Mouse (Mus musculus): ENCODE results near the gene Wdr11. TPM values are rescaled to one million over a fixed set of nuclear protein-coding genes. Genes with fewer than 3 reads are reported as not detected.

Gene Wdr11
- polyA plus RNA-seq (2012; ENCODE audit: low replicate concordance) = 0.89 and 5.5 TPM in 2 replicates

DNA sequence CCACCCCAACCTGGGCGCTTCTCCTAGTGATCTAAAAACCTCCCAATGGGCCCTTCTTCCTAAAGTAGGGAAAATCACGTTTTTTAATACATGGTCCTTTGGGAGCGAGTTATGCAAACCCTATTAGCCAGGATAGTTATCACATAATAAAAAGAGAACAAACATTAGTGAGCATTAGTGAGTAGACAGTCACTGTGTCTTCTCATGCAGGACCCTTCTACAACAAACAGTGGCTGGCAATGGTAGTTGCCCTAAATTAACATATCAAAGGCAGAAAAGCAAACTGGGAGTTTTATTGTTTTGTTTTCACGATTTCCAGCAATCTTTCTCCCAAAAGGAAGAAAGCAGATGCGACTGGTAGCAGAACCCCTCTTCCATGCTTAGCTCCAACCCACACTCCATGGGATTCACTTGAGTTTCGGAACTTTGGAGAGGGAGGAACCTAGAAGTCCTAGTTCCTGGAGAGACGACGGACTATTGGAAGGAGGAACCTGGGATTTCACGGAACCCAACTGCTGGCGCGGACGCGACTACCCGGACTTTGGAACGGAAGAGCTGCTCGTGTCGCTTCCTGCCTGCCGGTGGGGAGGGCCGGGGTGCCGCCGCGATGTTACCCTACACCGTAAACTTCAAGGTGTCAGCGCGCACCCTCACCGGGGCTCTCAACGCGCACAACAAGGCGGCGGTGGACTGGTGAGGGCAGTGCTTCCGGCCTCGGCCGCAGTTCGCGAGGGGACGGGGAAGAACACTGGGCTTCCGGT, at the start of gene Wdr11:
Wdr11 (plus strand) TSS at position 493 of the 761 bp plus-strand sequence.

Measured in leukemia stem cell, adult 10-12 weeks (primary cell).